21 mouse cellular contexts compared by ENCODE assay signal in genomic region chr2:101925591-101926188, GRCm38 (mm10). TPM values are rescaled to one million over a fixed set of nuclear protein-coding genes. Genes with fewer than 3 reads are reported as not detected.
A peak's percentile ranks its signal among the peaks of the same experiment; 100 is the strongest.
DNase-seq lines count a peak whose midpoint lies in the region; ATAC-seq and TF ChIP-seq lines count a peak whose summit lies in the region.
"Had no signal": no experiment of that assay in that cellular context is flagged by ENCODE, and none has a peak within 500 bp of the region (broad histone marks: within the 10 kb centered on the region; RNA-seq: fewer than 3 reads in every experiment).

No protein-coding gene starts in this region.

- no peak overlapping the region for H3K4me2 ChIP-seq in forebrain, embryonic 12.5 days
- H3K4me2 ChIP-seq in forebrain, embryonic 15.5 days (replicated peaks): no peak overlapping the region; the same call in 1 of the 2 replicates
- no peak overlapping the region for H3K4me2 ChIP-seq in forebrain, embryonic 14.5 days (ENCODE audit: low read length)
- 0 out of 2 replicates have a peak overlapping the region, but pooled peaks have one; percentile 5 for H3K4me2 ChIP-seq in hindbrain, embryonic 15.5 days
- H3K4me2 ChIP-seq in midbrain, postnatal 0 days (ENCODE audit: low read depth, low read length, poor library complexity, severe bottlenecking): no peak overlapping the region
- H3K4me2 ChIP-seq: heart, embryonic 13.5 days; limb, embryonic 12.5 days; liver, embryonic 13.5 days; lung, embryonic 15.5 days had no signal

- H3K27me3 ChIP-seq in forebrain, embryonic 12.5 days: no peaks in the 10 kb centered on the region
- no peaks in the 10 kb centered on the region for H3K27me3 ChIP-seq in forebrain, embryonic 15.5 days
- H3K27me3 ChIP-seq in forebrain, embryonic 14.5 days (replicated peaks; ENCODE audit: control insufficient read depth, insufficient read depth, low read length): no peaks in the 10 kb centered on the region
- H3K27me3 ChIP-seq in hindbrain, embryonic 15.5 days: no peaks in the 10 kb centered on the region
- H3K27me3 ChIP-seq in midbrain, postnatal 0 days (ENCODE audit: insufficient read depth, low read length): no peaks in the 10 kb centered on the region
- H3K27me3 ChIP-seq: heart, embryonic 13.5 days; limb, embryonic 12.5 days; liver, embryonic 13.5 days; lung, embryonic 15.5 days had no signal

- WGBS in forebrain, embryonic 12.5 days: 36% methylated on average over 12 of the region's 12 CpGs
- WGBS in forebrain, embryonic 15.5 days: 17% methylated on average over 12 of the region's 12 CpGs
- 19% methylated on average over 12 of the region's 12 CpGs for WGBS in forebrain, embryonic 14.5 days
- 19% methylated on average over 12 of the region's 12 CpGs for WGBS in hindbrain, embryonic 15.5 days
- WGBS in midbrain, postnatal 0 days: 17% methylated on average over 12 of the region's 12 CpGs

- H3K27ac ChIP-seq in forebrain, embryonic 12.5 days: peak overlapping the region; percentile 68
- no peak overlapping the region for H3K27ac ChIP-seq in forebrain, embryonic 15.5 days (replicated peaks)
- no peak overlapping the region for H3K27ac ChIP-seq in forebrain, embryonic 14.5 days (ENCODE audit: low read depth, low read length)
- H3K27ac ChIP-seq in hindbrain, embryonic 15.5 days (replicated peaks): no peak overlapping the region
- no peak overlapping the region for H3K27ac ChIP-seq in midbrain, postnatal 0 days (ENCODE audit: low read depth, low read length)
- H3K27ac ChIP-seq: heart, embryonic 13.5 days; limb, embryonic 12.5 days; liver, embryonic 13.5 days; lung, embryonic 15.5 days; macrophage had no signal

- H3K9ac ChIP-seq in forebrain, embryonic 12.5 days: no peak overlapping the region
- H3K9ac ChIP-seq in forebrain, embryonic 15.5 days (replicated peaks): no peak overlapping the region
- 0 out of 2 replicates have a peak overlapping the region, but pooled peaks have one; percentile 7 for H3K9ac ChIP-seq in forebrain, embryonic 14.5 days (ENCODE audit: low read length)
- H3K9ac ChIP-seq in hindbrain, embryonic 15.5 days: no peak overlapping the region
- no peak overlapping the region for H3K9ac ChIP-seq in midbrain, postnatal 0 days (replicated peaks; ENCODE audit: low read length, poor library complexity, severe bottlenecking)
- H3K9ac ChIP-seq: heart, embryonic 13.5 days; limb, embryonic 12.5 days; liver, embryonic 13.5 days; lung, embryonic 15.5 days had no signal

- H3K4me1 ChIP-seq in forebrain, embryonic 12.5 days: peaks cover 7% of the 10 kb centered on the region
- H3K4me1 ChIP-seq in forebrain, embryonic 15.5 days: peaks cover 5% of the 10 kb centered on the region
- peaks cover 7% of the 10 kb centered on the region for H3K4me1 ChIP-seq in forebrain, embryonic 14.5 days (ENCODE audit: control insufficient read depth, insufficient read depth, low read length)
- H3K4me1 ChIP-seq in hindbrain, embryonic 15.5 days (replicated peaks): peaks cover 13% of the 10 kb centered on the region
- no peaks in the 10 kb centered on the region; the same call in 1 of the 2 replicates for H3K4me1 ChIP-seq in midbrain, postnatal 0 days (ENCODE audit: insufficient read depth, low read length)
- H3K4me1 ChIP-seq: heart, embryonic 13.5 days; limb, embryonic 12.5 days; liver, embryonic 13.5 days had no signal

- peak; percentile 64 for DNase-seq in forebrain, embryonic 14.5 days (ENCODE audit: low spot score)
- DNase-seq in midbrain, postnatal 0 days (ENCODE audit: low spot score): peak; percentile 6
- DNase-seq in layer of hippocampus, postnatal 25 days (ENCODE audit: extremely low spot score in 1 of 2, low spot score in 1 of 2): no peak
- no peak for DNase-seq in layer of hippocampus, postnatal 36 days
- no peak for DNase-seq in thymus, postnatal 4 days
- DNase-seq: cerebellum, adult 2 months; kidney, adult 8-10 months; kidney, postnatal 14 days; liver, embryonic 13.5 days; right cerebral cortex, adult 18-20 months; thymus, postnatal 36 days had no signal

- H3K36me3 ChIP-seq in forebrain, embryonic 12.5 days (replicated peaks): no peaks in the 10 kb centered on the region
- no peaks in the 10 kb centered on the region for H3K36me3 ChIP-seq in forebrain, embryonic 15.5 days
- H3K36me3 ChIP-seq in forebrain, embryonic 14.5 days (ENCODE audit: control insufficient read depth, insufficient read depth, low read length): no peaks in the 10 kb centered on the region
- H3K36me3 ChIP-seq in hindbrain, embryonic 15.5 days: no peaks in the 10 kb centered on the region
- H3K36me3 ChIP-seq in midbrain, postnatal 0 days (ENCODE audit: insufficient read depth, low read length): no peaks in the 10 kb centered on the region
- H3K36me3 ChIP-seq: heart, embryonic 13.5 days; limb, embryonic 12.5 days; liver, embryonic 13.5 days; lung, embryonic 15.5 days had no signal

- no peak overlapping the region for H3K4me3 ChIP-seq in forebrain, embryonic 12.5 days (replicated peaks)
- no peak overlapping the region for H3K4me3 ChIP-seq in forebrain, embryonic 15.5 days
- no peak overlapping the region for H3K4me3 ChIP-seq in forebrain, embryonic 14.5 days (ENCODE audit: low read depth, low read length)
- no peak overlapping the region for H3K4me3 ChIP-seq in hindbrain, embryonic 15.5 days
- H3K4me3 ChIP-seq in midbrain, postnatal 0 days (ENCODE audit: low read depth, low read length): no peak overlapping the region
- H3K4me3 ChIP-seq: heart, embryonic 13.5 days; limb, embryonic 12.5 days; liver, embryonic 13.5 days; lung, embryonic 15.5 days had no signal

- no peak for ATAC-seq in forebrain, embryonic 12.5 days (ENCODE audit: low FRiP score)
- ATAC-seq in forebrain, embryonic 15.5 days (replicated peaks): no peak
- ATAC-seq in forebrain, embryonic 14.5 days: peak; percentile 54; the same call in 1 of the 2 replicates
- ATAC-seq in hindbrain, embryonic 15.5 days (ENCODE audit: low FRiP score, low read depth): no peak
- no peak for ATAC-seq in midbrain, postnatal 0 days (ENCODE audit: low FRiP score)
- ATAC-seq: activated CD4-positive, CD25-positive, alpha-beta regulatory T cell, adult 4 months; CD4-positive, CD25-positive, alpha-beta regulatory T cell, adult 4 months had no signal

- H3K9me3 ChIP-seq in forebrain, embryonic 12.5 days: no peaks in the 10 kb centered on the region
- H3K9me3 ChIP-seq in forebrain, embryonic 15.5 days: no peaks in the 10 kb centered on the region
- 0 out of 2 replicates have a peak, but pooled peaks cover 2% of the 10 kb centered on the region for H3K9me3 ChIP-seq in forebrain, embryonic 14.5 days (replicated peaks; ENCODE audit: control insufficient read depth, low read length)
- no peaks in the 10 kb centered on the region for H3K9me3 ChIP-seq in hindbrain, embryonic 15.5 days
- H3K9me3 ChIP-seq in midbrain, postnatal 0 days (ENCODE audit: low read length): no peaks in the 10 kb centered on the region
- H3K9me3 ChIP-seq: heart, embryonic 13.5 days; limb, embryonic 12.5 days; liver, embryonic 13.5 days; lung, embryonic 15.5 days had no signal

- no peak for TF ChIP-seq CTCF in midbrain, postnatal 0 days (IDR thresholded peaks at IDR 0.05)

RNA-seq across cellular contexts. Expression of gene Commd9, which starts 39.6 kb away (rescaled TPM):
- 78.1 and 78.2 TPM in 2 replicates for polyA plus RNA-seq in forebrain, embryonic 12.5 days (2016; fragmentation: Nextera tagmentation; extraction: Ambion mirVana)
- 97.6 and 106 TPM in 2 replicates for polyA plus RNA-seq in forebrain, embryonic 15.5 days (2015; fragmentation: Nextera tagmentation; extraction: Ambion mirVana)
- polyA plus RNA-seq in forebrain, embryonic 14.5 days (2014; fragmentation: Nextera tagmentation; extraction: Ambion mirVana): 111 and 118 TPM in 2 replicates
- 97.3 and 100 TPM in 2 replicates for polyA plus RNA-seq in hindbrain, embryonic 15.5 days (2015; fragmentation: Nextera tagmentation; extraction: Ambion mirVana)
- 154 and 257 TPM in 2 replicates for total RNA-seq in midbrain, postnatal 0 days (2014; rRNA removed)
- 101 and 108 TPM in 2 replicates for polyA plus RNA-seq in midbrain, postnatal 0 days (2015; fragmentation: Nextera tagmentation; extraction: Ambion mirVana)
- 10 to 100 TPM; 30.2 to 44.4 TPM for total RNA-seq in layer of hippocampus, postnatal 25 days (2021)
- 10 to 100 TPM; 33.7 to 38.3 TPM for total RNA-seq in layer of hippocampus, postnatal 36 days (2021)

RNA-seq across cellular contexts. Expression of gene Prr5l, which starts 42.9 kb away (rescaled TPM):
- polyA plus RNA-seq in forebrain, embryonic 12.5 days (2016; fragmentation: Nextera tagmentation; extraction: Ambion mirVana): 14.1 and 15.5 TPM in 2 replicates
- 4.9 and 6.8 TPM in 2 replicates for polyA plus RNA-seq in forebrain, embryonic 15.5 days (2015; fragmentation: Nextera tagmentation; extraction: Ambion mirVana)
- 5.1 and 5.4 TPM in 2 replicates for polyA plus RNA-seq in forebrain, embryonic 14.5 days (2014; fragmentation: Nextera tagmentation; extraction: Ambion mirVana)
- polyA plus RNA-seq in hindbrain, embryonic 15.5 days (2015; fragmentation: Nextera tagmentation; extraction: Ambion mirVana): 5.9 and 6.6 TPM in 2 replicates
- 2.7 and 3.7 TPM in 2 replicates for total RNA-seq in midbrain, postnatal 0 days (2014; rRNA removed)
- polyA plus RNA-seq in midbrain, postnatal 0 days (2015; fragmentation: Nextera tagmentation; extraction: Ambion mirVana): 4.0 and 4.7 TPM in 2 replicates
- 10 to 100 TPM in 1 of 2 experiments, 1 to 10 TPM in 1; 8.8 to 12.1 TPM for total RNA-seq in layer of hippocampus, postnatal 25 days (2021)
- total RNA-seq in layer of hippocampus, postnatal 36 days (2021): 10 to 100 TPM in 1 of 2 experiments, 1 to 10 TPM in 1; 8.6 to 10.7 TPM
- total RNA-seq: granulocyte monocyte progenitor cell, adult 5-6 weeks had no signal

Comparison
In these comparisons a context has a peak if more than half of its experiments do, and no peak if none do; other contexts are left out.
1. DNase-seq: peak in forebrain, embryonic 14.5 days (single experiment) and midbrain, postnatal 0 days (single experiment); none in layer of hippocampus, postnatal 25 days (0 of 2), layer of hippocampus, postnatal 36 days (0 of 2) and thymus, postnatal 4 days (single experiment).